Mouse (Mus musculus): ENCODE measurements around the gene Mark2. TPM values are rescaled to one million over a fixed set of nuclear protein-coding genes. Genes with fewer than 3 reads are reported as not detected.

The Mark2 gene
- polyA plus RNA-seq, 1 experiment from 2014 or later = 55.5 TPM

- H3K9ac ChIP-seq = no peak overlapping the region
- WGBS = 86% methylated on average over 3 of the region's 3 CpGs
- no peaks in the 10 kb centered on the region; the same call in none of the 2 replicates for H3K27me3 ChIP-seq (replicated peaks)
- no peaks in the 10 kb centered on the region for H3K9me3 ChIP-seq
- no peak overlapping the region for H3K4me2 ChIP-seq
- no peak overlapping the region for H3K4me3 ChIP-seq
- no peak overlapping the region for H3K27ac ChIP-seq
- peaks cover 6% of the 10 kb centered on the region for H3K4me1 ChIP-seq
- H3K36me3 ChIP-seq (replicated peaks) = no peaks in the 10 kb centered on the region
- no peak for ATAC-seq (replicated peaks)
Observed at GRCm38 (mm10) chr19:7246021-7246420, 95.6 kb downstream of the Mark2 start.

- H3K27ac ChIP-seq = peak within 1 kb of the TSS; percentile 86
- H3K36me3 ChIP-seq (replicated peaks) = no peaks in the 10 kb centered on the region
- peak within 1 kb of the TSS; percentile 67 for H3K4me3 ChIP-seq
- peak within 1 kb of the TSS; percentile 81 for H3K4me2 ChIP-seq
- H3K27me3 ChIP-seq (replicated peaks) = no peaks in the 10 kb centered on the region; the same call in none of the 2 replicates
- H3K4me1 ChIP-seq = peaks cover 34% of the 10 kb centered on the region
- under 1% methylated on average over 76 of the region's 80 CpGs for WGBS
- H3K9ac ChIP-seq = peak within 1 kb of the TSS; percentile 74
- ATAC-seq (replicated peaks) = peak; percentile 97
- no peaks in the 10 kb centered on the region for H3K9me3 ChIP-seq
Observed at GRCm38 (mm10) chr19:7240782-7241690, 100.6 kb downstream of the Mark2 start, which contains the start of gene Naa40. Gene Naa40, minus strand, starts transcription at chr19:7241183.

GRCm38 (mm10) chr19:7240291-7240690 lies 101.4 kb downstream of the Mark2 start:
- no peaks in the 10 kb centered on the region for H3K9me3 ChIP-seq
- H3K9ac ChIP-seq = peak overlapping the region; percentile 74
- no peaks in the 10 kb centered on the region; the same call in none of the 2 replicates for H3K27me3 ChIP-seq (replicated peaks)
- peak overlapping the region; percentile 67 for H3K4me3 ChIP-seq
- 3% methylated on average over 13 of the region's 13 CpGs for WGBS
- H3K27ac ChIP-seq = peak overlapping the region; percentile 86
- peak; percentile 27; the same call in 1 of the 2 replicates for ATAC-seq (replicated peaks)
- H3K4me1 ChIP-seq = peaks cover 34% of the 10 kb centered on the region
- H3K36me3 ChIP-seq (replicated peaks) = no peaks in the 10 kb centered on the region
- H3K4me2 ChIP-seq = peak overlapping the region; percentile 81

- H3K4me1 ChIP-seq = peaks cover 34% of the 10 kb centered on the region
- no peak overlapping the region for H3K27ac ChIP-seq
- H3K27me3 ChIP-seq (replicated peaks) = no peaks in the 10 kb centered on the region; the same call in none of the 2 replicates
- H3K9me3 ChIP-seq = no peaks in the 10 kb centered on the region
- H3K9ac ChIP-seq = peak overlapping the region; percentile 74
- WGBS = 86% methylated on average over 3 of the region's 3 CpGs
- peak overlapping the region; percentile 67 for H3K4me3 ChIP-seq
- no peak for ATAC-seq (replicated peaks)
- no peaks in the 10 kb centered on the region for H3K36me3 ChIP-seq (replicated peaks)
- peak overlapping the region; percentile 81 for H3K4me2 ChIP-seq
Observed at GRCm38 (mm10) chr19:7239574-7239973, 102.1 kb downstream of the Mark2 start.

- no peak overlapping the region for H3K27ac ChIP-seq
- no peaks in the 10 kb centered on the region for H3K9me3 ChIP-seq
- peaks cover 34% of the 10 kb centered on the region for H3K4me1 ChIP-seq
- no peak overlapping the region for H3K4me2 ChIP-seq
- WGBS = 81% methylated on average over 4 of the region's 4 CpGs
- H3K9ac ChIP-seq = no peak overlapping the region
- no peak overlapping the region for H3K4me3 ChIP-seq
- H3K36me3 ChIP-seq (replicated peaks) = peaks cover 6% of the 10 kb centered on the region; the same call in 1 of the 2 replicates
- ATAC-seq (replicated peaks) = no peak
- H3K27me3 ChIP-seq (replicated peaks) = no peaks in the 10 kb centered on the region
Observed at GRCm38 (mm10) chr19:7236742-7237141, 104.9 kb downstream of the Mark2 start.

GRCm38 (mm10) chr19:7236011-7236410 lies 105.6 kb downstream of the Mark2 start:
- Histone ChIP-seq H3K9ac (no peak overlapping the region), H3K4me1 (peaks cover 29% of the 10 kb centered on the region), H3K9me3 (no peaks in the 10 kb centered on the region), H3K27me3 (replicated peaks) (no peaks in the 10 kb centered on the region), H3K4me2 (no peak overlapping the region), H3K36me3 (replicated peaks) (peaks cover 6% of the 10 kb centered on the region; the same call in 1 of the 2 replicates), H3K27ac (no peak overlapping the region), H3K4me3 (no peak overlapping the region)
- WGBS = 91% methylated on average over 2 of the region's 2 CpGs
- ATAC-seq (replicated peaks) = no peak

- 94% methylated on average over 9 of the region's 9 CpGs for WGBS
- no peak for ATAC-seq (replicated peaks)
Observed at GRCm38 (mm10) chr19:7235461-7235860, 106.2 kb downstream of the Mark2 start.

GRCm38 (mm10) chr19:7234537-7235221 lies 107.0 kb downstream of the Mark2 start:
- no peak overlapping the region for H3K27ac ChIP-seq
- no peaks in the 10 kb centered on the region for H3K9me3 ChIP-seq
- no peak overlapping the region for H3K4me2 ChIP-seq
- ATAC-seq (replicated peaks) = peak; percentile 90
- no peak overlapping the region for H3K4me3 ChIP-seq
- H3K27me3 ChIP-seq (replicated peaks) = no peaks in the 10 kb centered on the region
- WGBS = 57% methylated on average over 8 of the region's 8 CpGs
- H3K36me3 ChIP-seq (replicated peaks) = peaks cover 11% of the 10 kb centered on the region
- H3K9ac ChIP-seq = no peak overlapping the region
- peaks cover 21% of the 10 kb centered on the region for H3K4me1 ChIP-seq

More at GRCm38 (mm10) chr19:7235461-7235860, 106.2 kb downstream of the Mark2 start:
- Histone ChIP-seq H3K27ac (no peak overlapping the region), H3K9me3 (no peaks in the 10 kb centered on the region), H3K36me3 (replicated peaks) (peaks cover 6% of the 10 kb centered on the region; the same call in 1 of the 2 replicates), H3K4me1 (peaks cover 29% of the 10 kb centered on the region), H3K9ac (no peak overlapping the region), H3K4me2 (no peak overlapping the region), H3K4me3 (no peak overlapping the region), H3K27me3 (replicated peaks) (no peaks in the 10 kb centered on the region)

- Histone ChIP-seq H3K4me2 (no peak overlapping the region), H3K4me1 (no peaks in the 10 kb centered on the region), H3K9me3 (no peaks in the 10 kb centered on the region), H3K9ac (no peak overlapping the region), H3K27ac (no peak overlapping the region), H3K27me3 (replicated peaks) (no peaks in the 10 kb centered on the region), H3K4me3 (no peak overlapping the region), H3K36me3 (replicated peaks) (peaks cover 29% of the 10 kb centered on the region)
- WGBS = 81% methylated on average over 6 of the region's 6 CpGs
- no peak for ATAC-seq (replicated peaks)
Observed at GRCm38 (mm10) chr19:7226511-7226914, 115.1 kb downstream of the Mark2 start.

Other genes with a start within 250 kb of the Mark2 start
- 12.2 and 12.5 TPM in 2 replicates for gene Flrt1, start 236.1 kb downstream of the Mark2 start, polyA plus RNA-seq (2015; fragmentation: Nextera tagmentation; extraction: Ambion mirVana)
- 242 and 255 TPM in 2 replicates for gene Otub1, start 135.5 kb downstream of the Mark2 start, polyA plus RNA-seq (2015; fragmentation: Nextera tagmentation; extraction: Ambion mirVana)
- 837 and 848 TPM in 2 replicates for gene Cox8a, start 124.2 kb downstream of the Mark2 start, polyA plus RNA-seq (2015; fragmentation: Nextera tagmentation; extraction: Ambion mirVana)
- gene Naa40, start 100.7 kb downstream of the Mark2 start, polyA plus RNA-seq (2015; fragmentation: Nextera tagmentation; extraction: Ambion mirVana) = 70.1 and 75.1 TPM in 2 replicates
- 25.3 and 30.4 TPM in 2 replicates for gene Rcor2, start 74.5 kb downstream of the Mark2 start, polyA plus RNA-seq (2015; fragmentation: Nextera tagmentation; extraction: Ambion mirVana)
- gene Spindoc, start 41.1 kb upstream of the Mark2 start, polyA plus RNA-seq (2015; fragmentation: Nextera tagmentation; extraction: Ambion mirVana) = 35.6 and 40.3 TPM in 2 replicates
- 15.9 and 16.0 TPM in 2 replicates for gene 2700081O15Rik, start 75.8 kb upstream of the Mark2 start, polyA plus RNA-seq (2015; fragmentation: Nextera tagmentation; extraction: Ambion mirVana)
- gene Rtn3, start 141.4 kb upstream of the Mark2 start, polyA plus RNA-seq (2015; fragmentation: Nextera tagmentation; extraction: Ambion mirVana) = 644 and 648 TPM in 2 replicates
- gene Atl3, start 152.2 kb upstream of the Mark2 start, polyA plus RNA-seq (2015; fragmentation: Nextera tagmentation; extraction: Ambion mirVana) = 6.5 TPM in 2 replicates
- gene Pla2g16, start 215.6 kb upstream of the Mark2 start, polyA plus RNA-seq (2015; fragmentation: Nextera tagmentation; extraction: Ambion mirVana) = 3.0 TPM in 2 replicates